Mouse (Mus musculus): ENCODE results near the gene Zfp292.

Zfp292 gene

DNA sequence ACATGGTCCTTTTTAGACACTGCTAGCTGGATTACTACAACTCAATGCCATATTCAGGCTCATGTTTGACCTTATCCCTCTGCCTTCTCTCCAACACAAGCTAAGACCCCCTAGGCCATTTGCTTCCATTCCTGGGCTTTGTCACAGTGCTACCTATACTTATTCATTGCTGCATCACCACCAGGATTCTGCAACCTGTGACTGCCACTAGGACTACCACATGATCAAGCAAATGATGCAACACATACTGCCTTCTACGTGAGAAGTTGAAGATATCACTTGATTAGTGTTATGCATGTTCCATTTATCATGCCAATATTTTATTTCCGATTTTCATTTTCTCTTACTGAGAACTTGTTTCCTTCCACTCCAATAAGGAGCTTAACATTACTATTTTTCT, 84.8 kb downstream of the Zfp292 start:
- in situ Hi-C loops (cut with MboI, MseI), result no loop called here

DNA sequence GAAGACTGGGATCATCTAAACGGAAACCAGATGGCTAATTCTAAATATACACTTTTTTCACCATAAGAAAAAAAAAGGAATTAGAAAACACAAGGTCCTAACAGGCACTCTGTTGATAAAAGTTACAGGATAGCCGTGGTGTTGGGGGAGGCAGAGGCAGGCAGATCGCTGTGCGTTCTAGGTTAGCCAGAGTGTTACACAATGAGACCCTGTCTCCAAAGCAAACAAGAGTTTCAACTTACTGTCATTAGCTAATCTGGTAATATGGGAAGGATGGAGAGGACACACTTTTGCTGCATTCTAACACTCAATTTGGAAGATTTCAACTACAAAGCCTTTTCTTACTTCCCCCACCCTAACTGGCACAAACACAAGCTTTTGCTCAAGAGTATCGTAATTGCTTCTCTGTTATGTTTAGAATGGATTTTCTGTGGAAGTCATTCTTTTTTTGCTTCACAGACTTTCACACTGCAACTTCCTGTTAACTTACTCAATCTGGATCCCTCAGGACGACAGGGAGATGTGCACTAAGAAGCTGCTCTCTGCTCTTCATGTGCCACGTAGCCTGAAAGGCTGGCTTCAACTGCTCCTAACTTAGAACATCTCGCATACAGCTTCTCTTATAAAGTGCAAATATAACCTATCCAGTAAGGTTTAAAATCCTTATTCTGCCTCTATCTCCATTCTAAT, 85.3 kb downstream of the Zfp292 start:
- in situ Hi-C loops (cut with MboI, MseI), result no loop called here

DNA sequence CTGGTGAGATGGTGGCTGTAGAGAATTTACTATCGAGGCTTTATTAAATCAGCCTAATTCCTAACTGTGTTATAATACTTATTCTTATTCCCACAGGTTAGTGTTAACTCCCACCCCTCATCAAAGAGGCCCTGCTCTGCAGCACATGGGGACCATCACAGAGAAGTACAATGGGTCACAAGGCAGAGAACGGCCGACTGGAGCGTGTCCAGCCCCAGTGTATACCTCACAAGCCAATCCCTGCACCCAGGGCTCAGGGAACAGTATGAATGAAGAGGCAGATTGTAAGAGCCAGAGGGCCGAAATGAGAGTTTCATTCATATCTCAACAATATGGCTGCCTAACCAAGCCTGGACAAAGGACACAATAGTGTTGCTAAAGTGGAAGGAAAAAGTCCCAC, 86.5 kb downstream of the Zfp292 start:
- in situ Hi-C loops (cut with MboI, MseI), result no loop called here

DNA sequence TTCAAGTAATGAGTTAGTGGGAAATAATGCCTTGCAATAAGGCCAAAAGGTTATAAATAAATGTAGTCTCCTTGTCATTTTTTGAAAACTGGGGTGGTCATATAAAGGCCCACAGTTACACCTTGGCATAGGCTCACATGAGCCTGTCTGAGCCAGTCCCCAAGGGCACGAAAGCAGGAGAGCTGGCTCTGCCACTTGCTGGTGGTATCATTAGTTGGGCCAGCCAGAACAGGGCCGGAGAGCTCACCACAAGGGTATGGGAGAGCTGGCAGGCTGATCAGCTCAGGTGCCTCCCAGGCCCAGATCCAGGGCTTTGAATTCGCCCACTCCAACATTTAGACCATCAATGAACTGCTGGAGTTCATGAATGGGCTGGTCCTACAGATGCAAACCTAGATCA, 96.3 kb downstream of the Zfp292 start:
- in situ Hi-C loops (cut with MboI, MseI), result loop anchor here (10.0 kb wide), 1 partner anchor 118 kb away; no protein-coding TSS in a partner anchor

DNA sequence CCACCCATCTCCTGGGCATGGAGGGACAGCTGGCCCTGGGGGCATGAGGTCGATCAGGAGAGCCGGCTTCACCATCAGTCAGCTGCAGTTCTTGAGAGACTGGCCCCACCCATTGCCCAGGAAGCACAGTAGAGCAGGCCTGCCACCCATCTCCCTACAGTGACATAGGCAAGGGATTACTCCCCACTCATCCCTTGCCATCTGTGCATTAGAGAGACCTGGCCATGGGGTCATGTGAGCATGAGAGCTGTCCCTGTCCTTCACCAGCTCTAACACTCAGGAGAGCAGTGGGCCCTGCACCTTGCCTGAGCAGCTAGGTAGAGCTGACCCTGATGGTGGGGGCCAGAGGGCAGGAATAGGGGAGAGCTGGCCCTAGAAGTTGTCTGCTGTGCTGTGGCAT, 97.1 kb downstream of the Zfp292 start:
- in situ Hi-C loops (cut with MboI, MseI), result loop anchor here (10.0 kb wide), 1 partner anchor 119 kb away; no protein-coding TSS in a partner anchor

DNA sequence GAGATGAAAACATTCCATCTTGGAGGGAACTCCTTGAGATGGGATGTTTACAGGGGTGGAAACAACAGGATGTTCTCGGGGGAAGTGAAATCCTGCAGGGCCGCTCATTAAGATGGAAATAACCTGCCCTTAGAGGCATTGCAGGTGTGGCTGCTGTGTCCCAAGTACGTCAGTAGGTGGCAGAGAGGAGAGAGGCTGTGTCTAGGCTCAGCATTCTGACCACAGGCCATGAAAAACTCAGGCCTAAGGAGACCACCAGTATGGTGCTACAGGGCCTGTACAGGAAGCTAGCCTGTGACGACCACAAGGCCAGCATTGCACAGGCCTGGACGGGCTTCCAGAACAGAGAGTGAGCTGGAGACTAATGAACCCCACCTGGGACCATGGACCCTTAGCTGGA, 97.9 kb downstream of the Zfp292 start:
- in situ Hi-C loops (cut with MboI, MseI), result loop anchor here (10.0 kb wide), 1 partner anchor 120 kb away; no protein-coding TSS in a partner anchor

DNA sequence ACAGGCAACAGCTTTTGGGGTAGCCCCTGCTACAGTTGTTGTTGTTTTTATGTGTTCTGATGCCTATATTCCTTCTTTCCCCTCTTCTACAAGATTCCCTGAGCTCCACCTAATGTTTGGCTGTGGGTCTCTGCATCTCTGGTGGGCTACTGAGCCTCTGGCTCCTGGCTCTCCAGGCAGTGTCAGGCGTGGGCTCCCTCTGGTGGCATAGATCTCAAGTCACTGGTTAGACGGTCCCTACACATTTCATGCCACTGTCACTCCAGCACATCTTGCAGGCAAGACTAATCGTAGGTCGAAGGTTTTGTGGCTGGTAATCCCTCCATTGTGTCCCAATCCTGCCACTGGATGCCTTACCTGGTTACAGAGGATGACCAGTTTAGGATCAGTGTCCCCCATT, 100.0 kb downstream of the Zfp292 start:
- in situ Hi-C loops (cut with MboI, MseI), result loop anchor here (10.0 kb wide), 1 partner anchor 122 kb away; no protein-coding TSS in a partner anchor

DNA sequence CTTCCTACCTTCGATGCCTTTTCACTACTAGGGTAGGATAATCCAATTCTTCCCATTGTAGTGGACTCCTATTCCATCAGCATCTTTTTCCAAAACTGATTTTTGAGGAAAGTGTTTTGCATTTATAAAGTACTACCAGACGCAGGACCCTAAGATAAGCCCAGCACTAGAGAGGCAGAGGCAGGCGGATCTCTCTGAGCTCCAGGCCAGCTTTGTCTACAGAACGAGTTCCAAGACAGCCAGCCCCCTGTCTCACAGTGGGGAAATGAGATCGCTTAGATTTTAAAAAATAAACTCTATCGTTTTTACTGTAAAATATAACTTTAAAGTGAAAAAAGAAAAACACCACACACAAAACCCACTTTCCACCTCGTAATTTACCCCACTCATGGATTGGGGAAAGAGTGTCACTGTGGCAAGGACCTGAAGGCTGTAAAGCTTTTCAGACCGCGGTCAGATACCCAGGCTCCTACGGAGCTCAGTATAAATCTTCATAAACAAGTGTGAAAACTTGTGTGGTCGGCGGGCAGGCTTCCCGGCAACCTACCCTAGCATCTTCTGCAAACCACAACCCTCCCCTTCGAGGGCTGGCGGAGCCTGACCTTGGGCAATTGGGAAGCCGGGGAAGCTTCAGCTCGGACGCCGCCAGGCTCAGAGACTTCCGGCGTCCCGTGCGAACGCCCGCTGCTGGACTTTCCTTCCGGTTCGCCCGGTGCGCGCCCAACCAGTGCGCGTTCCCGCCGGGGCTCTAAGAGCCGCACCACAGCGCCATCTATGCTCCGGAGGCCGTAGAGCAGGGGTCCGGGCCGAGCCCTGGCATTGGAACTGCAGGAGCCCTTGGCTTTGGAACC, 104.9 kb downstream of the Zfp292 start, which contains the start of gene Smim8:
Gene Smim8, minus strand, starts transcription at position 747 of the 851 bp plus-strand sequence.
- in situ Hi-C loops (cut with MboI, MseI), result no loop called here

DNA sequence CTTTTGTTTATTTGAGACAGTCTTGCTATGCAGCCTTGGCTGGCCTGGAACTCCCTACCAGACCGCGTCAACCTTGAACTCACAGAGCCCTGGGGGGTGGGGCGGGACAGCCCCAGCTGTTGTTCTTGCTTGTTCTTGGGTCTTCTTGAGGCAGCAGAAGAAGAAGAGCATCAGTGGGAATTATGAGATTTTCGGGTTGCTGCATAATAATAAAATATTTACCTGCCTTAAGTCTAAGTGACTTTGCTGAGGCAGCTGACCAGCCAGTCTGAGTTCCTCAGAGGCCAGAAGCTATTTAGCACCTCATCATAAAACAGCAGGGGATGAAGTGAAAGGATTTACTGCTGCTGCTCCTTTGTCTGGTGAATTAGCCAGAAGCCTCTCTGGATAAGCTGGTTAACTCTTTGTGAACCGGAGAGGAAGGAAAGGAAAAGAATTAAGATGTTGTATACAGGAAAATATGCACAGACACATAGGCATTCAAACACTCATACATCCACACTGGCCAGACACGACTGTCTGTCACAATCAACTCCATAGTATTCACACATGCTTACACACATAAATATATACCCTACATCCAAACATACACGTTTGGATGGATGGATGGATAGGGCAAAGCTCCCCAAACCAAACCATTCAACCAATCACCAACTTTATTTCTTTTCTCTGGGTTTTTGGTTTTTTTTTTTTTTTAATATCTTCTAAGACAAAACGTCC, 110.9 kb downstream of the Zfp292 start:
- in situ Hi-C loops (cut with MboI, MseI), result no loop called here

DNA sequence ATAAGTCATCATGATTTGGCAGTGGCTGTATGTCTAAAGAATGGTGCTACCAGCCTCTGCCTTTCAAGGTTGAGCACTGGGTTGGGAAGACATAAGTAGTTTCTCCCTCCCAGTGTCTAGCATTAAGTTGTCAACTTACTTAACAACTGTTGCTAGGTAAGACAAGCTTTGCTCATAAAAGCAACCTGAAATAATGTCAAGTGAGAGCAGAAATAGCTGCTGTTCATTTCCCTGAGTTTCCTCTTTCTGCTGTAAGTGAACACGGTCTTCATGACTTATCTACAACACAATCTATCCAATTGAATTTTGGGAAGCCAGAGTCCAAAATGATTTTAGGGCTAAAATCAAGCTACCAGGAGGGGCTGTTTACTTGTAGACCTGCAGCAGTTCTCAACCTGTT, 126.6 kb downstream of the Zfp292 start, which contains the start of gene Gm136:
Gene Gm136, minus strand, starts transcription at position 101 of the 400 bp plus-strand sequence.
- in situ Hi-C loops (cut with MboI, MseI), result no loop called here

Data from T-helper 2 cell (primary cell).